Mouse (Mus musculus) left cerebral cortex, adult 8-10 months (tissue): ENCODE results near the gene Ntng2. TPM values are rescaled to one million over a fixed set of nuclear protein-coding genes. Genes with fewer than 3 reads are reported as not detected.

Source experiments
- DNase-seq, 2 experiments: peaks; one replicate each; pipeline ENCODE4 v3.0.0; 2022; ENCODE audit warnings: low spot score in 2 of 2
- total RNA-seq, 4 experiments: library from RNA; stranded (reverse); gene quantifications; 2 replicates each; pipeline ENCODE4 v1.2.4; 2022

Gene Ntng2
- total RNA-seq, result 10 to 100 TPM; 71.9 to 82.7 (median 78.9) TPM

DNA sequence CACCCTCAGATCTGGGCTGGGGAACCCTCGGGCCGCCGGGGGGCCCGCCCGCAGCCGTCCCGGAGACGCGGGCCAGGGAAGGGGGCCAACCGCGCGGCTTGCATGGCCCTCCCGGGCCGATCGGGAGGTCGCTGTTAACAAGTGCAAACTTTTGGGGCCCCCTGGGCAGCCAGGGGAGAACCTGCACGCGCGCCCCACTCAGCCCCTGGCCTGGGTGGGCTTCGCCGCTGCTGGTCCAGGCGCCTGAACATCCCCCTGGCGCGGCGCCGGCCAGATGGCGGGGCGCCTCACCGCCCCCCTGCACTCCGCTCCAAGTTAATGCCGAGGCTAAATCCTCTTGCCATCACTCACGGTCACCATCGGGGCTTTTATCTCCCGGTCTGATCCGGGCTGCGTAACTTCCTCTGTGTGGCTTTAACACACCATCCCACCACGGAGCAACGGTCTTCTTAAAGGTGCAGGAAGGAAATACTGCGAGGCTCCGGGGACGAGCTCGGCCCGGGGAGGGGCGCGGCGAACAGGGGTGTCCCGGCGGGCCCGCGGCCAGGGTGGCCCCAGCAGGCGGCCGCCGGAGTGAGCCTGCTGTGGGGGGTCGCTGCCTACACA lies at the start of gene Ntng2:
Gene Ntng2, minus strand, starts transcription at position 407 of the 606 bp plus-strand sequence.
- peak in 1 of 2 experiments; percentile 56 for DNase-seq

GRCm38 (mm10) chr2:29295557-29295956 lies 42.8 kb upstream of the Ntng2 start:
- DNase-seq, result no peak

DNA sequence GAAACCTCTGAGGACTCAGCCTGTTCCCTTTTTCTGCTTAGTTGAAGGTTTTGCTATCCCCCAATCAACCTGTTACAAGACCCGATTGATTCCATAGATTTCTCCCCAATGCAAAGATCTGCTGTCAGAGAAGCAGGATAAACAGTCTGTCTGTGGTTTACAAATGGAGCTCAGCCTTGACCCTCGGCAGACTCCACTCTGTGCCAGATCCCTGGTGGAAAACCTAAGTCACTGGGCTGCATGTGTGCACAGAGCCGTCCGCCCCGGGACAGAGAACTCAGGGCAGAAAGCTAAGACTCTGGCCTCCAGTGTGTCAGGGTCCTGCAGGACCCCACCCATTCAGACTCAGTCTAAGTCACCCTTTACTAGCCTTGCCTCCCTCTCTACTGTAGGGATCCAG lies 34.8 kb upstream of the Ntng2 start:
- no peak for DNase-seq

- no peak for DNase-seq
These were observed 24.9 kb upstream of the Ntng2 start for GRCm38 (mm10) chr2:29277703-29278121.

- no peak for DNase-seq
These were observed 19.2 kb upstream of the Ntng2 start for GRCm38 (mm10) chr2:29271803-29272518.

DNA sequence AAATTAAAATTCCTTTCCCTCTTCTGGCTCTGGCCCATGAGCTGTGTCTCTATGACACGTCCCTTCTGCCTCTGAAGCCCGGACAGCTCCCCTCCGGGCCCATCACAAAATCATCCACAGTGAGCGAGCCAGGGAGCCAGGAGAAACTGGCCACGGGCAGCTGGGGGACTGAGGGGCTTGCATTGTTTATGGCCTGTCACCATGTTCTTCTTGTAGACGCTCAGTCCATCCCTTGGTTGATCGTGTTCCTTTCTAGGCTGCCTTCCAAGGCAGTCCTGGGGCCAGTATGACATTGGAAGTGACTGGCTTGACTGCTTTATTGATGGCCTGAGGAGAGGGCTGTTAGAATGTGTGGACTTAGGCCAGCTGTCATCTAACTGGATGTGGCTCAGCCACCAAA lies 18.3 kb upstream of the Ntng2 start:
- no peak for DNase-seq

- DNase-seq, result peak in 1 of 2 experiments; percentile 39
These were observed 14.0 kb upstream of the Ntng2 start for GRCm38 (mm10) chr2:29266810-29267209.

DNA sequence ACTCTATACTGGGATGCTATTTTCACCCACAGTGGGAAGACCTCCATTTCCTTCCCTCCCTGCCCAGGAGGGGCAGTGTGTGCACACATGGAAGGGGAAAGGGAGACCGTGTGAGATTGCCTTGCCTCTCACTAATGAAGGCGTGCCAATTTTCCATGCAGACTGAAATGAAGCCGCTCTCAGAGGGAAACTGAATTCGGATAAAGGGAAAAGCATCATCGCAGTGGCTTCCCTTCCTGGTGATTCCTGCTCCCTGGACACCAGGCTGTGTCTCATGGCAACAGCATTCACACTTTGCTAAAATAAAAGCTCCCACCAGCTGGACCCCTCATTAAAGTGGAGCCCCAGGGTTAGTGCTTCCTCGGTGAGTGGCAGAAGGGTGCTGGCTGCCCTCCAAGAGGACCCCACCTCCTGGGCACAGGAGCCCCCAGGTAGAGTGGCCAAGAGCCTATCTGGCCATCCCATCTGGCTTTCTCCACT lies 9.7 kb upstream of the Ntng2 start:
- DNase-seq, result no peak

DNA sequence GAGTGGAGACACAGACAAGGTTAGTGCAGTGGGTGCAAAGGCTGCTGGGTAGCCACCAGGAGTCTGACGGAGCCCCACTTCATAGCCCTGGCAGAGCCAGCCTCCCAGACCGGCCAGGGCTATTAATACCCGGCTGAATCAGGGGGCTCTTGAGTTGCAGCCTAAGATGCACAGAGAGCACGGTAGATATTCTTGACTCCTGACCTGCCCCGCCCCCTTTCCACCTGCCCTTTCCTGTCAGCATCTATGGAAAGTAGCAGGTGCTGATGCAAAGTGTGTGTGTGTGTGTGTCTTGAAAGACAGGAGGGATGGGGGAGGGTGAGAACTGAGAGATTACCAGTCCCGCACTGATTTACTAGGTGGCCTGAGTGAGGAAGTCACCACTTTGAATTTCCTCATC lies 8.3 kb upstream of the Ntng2 start:
- no peak for DNase-seq

- DNase-seq, result peak; percentile 42 to 72
These were observed 530 bp upstream of the Ntng2 start for GRCm38 (mm10) chr2:29253205-29253865.

GRCm38 (mm10) chr2:29252059-29252598 lies 676 bp downstream of the Ntng2 start:
- no peak for DNase-seq

GRCm38 (mm10) chr2:29251095-29252058 lies 1.4 kb downstream of the Ntng2 start:
- DNase-seq, result no peak

GRCm38 (mm10) chr2:29250263-29251094 lies 2.3 kb downstream of the Ntng2 start:
- no peak for DNase-seq

- DNase-seq, result no peak
These were observed 3.0 kb downstream of the Ntng2 start for GRCm38 (mm10) chr2:29249852-29250251.

- no peak for DNase-seq
These were observed 4.3 kb downstream of the Ntng2 start for GRCm38 (mm10) chr2:29248551-29248950.

- DNase-seq, result no peak
These were observed 5.4 kb downstream of the Ntng2 start for GRCm38 (mm10) chr2:29247386-29247785.

DNA sequence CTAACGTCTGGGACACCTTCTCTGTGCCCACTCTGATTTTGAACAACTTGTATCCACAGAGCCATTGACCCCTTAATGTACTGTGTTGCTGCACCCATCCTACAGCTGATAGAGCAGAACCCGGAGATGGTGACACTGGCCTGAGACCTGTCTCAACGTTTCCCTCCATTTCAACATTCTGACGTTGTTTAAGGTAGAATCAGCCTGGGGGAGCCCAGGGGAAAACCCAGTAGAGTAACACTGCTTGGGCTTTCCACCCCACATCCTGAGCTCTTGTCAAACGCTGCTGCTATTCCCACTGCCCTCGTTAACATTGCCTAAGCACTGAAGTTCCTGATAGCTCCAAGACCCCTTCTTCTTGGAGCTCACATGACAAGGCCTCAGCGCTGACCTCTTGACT lies 5.9 kb downstream of the Ntng2 start:
- no peak for DNase-seq

GRCm38 (mm10) chr2:29246275-29246674 lies 6.5 kb downstream of the Ntng2 start:
- no peak for DNase-seq

DNA sequence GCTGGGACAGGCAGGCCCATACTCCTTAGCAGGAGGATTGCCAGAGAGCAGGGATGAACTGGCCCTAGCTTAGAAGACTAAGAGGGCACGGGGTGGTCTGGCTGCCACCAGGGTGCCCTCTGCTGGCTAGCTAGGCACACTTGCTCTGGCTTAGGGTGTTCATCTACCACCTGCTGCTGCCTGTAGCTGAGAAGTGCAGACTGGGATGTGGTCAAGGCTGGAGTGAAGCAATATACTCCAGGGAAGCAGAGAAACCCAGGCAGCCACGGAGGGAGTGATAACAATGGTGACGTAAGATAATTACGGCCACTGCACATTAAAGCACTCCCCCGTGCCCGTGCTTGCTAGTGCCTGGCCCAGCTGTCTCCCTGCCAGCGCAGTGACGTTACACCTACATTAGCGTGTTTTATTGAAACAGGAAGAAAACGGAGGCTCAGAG lies 7.4 kb downstream of the Ntng2 start:
- no peak for DNase-seq

- DNase-seq, result peak in 1 of 2 experiments; percentile 82
These were observed 13.5 kb downstream of the Ntng2 start for GRCm38 (mm10) chr2:29239329-29239728.
